Mouse (Mus musculus): ENCODE data around the gene F3. TPM values are rescaled to one million over a fixed set of nuclear protein-coding genes. Genes with fewer than 3 reads are reported as not detected.

The F3 gene
- polyA plus RNA-seq, 1 experiment from 2014 or later = 164 TPM

DNA sequence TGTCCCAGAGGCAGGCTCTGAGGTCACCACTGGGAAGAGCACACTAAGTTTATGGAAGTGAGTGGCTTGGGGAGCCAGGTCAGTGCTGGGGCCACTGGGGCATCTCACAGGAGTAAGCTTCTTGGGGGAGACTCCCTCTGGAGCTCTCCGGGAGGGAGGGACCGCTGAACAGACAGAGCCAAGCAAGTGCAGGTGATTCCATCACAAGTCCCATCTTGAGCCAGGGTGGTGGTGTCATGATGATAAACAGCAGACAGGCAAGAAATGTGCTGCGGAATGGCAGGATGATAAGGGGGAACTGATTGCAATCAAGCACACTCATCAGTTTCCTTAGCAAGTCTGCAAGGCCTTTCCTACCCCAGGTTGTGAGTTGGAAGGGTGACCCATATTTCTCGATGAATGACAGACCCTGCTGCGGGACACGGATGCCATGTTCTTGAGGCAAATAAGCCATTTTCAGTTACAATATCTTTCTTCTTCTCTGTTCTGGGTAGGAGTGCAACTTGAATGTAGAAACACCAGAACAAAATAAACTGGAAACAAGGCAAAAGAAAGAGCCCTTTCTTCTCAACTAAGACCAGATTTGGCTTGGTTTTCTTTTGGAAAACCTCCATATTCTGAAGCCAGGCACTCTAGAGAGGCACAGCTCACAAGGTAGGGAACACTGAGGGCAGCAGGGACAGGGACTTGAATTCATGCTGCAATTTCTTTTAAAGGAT, 7.4 kb upstream of the F3 start:
- ChIA-PET CTCF (interaction anchor here (0.7 to 1.4 kb wide), 5 partner anchors 16 to 162 kb away, joined by 3 to 4 read pairs (median 3); no protein-coding TSS in a partner anchor), POLR2A (interaction anchor here (1.3 kb wide), 1 partner anchor 10 kb away, joined by 3 read pairs; no protein-coding TSS in a partner anchor)
- no peaks in the 10 kb centered on the region for H3K27me3 ChIP-seq
- DNase-seq (ENCODE audit: low read depth, low spot score) (no peak), ATAC-seq (no peak)
- in situ Hi-C loops (cut with MboI; ENCODE audit: low pct_unique_long_range_greater_than_20kb) = no loop called here
- no peak for TF ChIP-seq CTCF (IDR thresholded peaks at IDR 0.05)

GRCm38 (mm10) chr3:121716480-121716879, 6.9 kb upstream of the F3 start:
- in situ Hi-C loops (cut with MboI; ENCODE audit: low pct_unique_long_range_greater_than_20kb) = no loop called here

DNA sequence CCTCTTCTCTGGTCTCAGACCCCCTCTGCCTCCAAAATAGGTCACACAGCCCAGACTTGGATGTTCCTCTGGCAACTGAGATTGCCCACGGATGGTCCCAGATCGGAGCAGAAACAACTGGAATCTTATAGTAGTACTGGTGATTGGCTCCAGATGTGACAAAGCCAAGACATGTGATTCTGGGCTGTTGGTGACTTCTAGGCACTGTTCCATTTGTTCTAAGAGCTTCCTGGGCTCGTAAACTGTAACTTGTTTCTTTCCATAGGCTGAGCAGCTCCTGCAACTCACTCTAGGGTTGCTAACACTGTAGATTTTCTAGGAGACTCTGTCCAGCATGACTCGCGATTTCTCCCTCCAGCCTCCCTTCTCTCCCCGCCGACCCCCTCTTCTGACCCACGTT, 4.7 kb upstream of the F3 start:
- no peak for ATAC-seq
- in situ Hi-C loops (cut with MboI; ENCODE audit: low pct_unique_long_range_greater_than_20kb) = no loop called here
- TF ChIP-seq CTCF (IDR thresholded peaks at IDR 0.05) = no peak
- no peak for DNase-seq (ENCODE audit: low read depth, low spot score)
- ChIA-PET CTCF (interaction anchor here (1.1 kb wide), 1 partner anchor 83 kb away, joined by 4 read pairs; no protein-coding TSS in a partner anchor), POLR2A (interaction anchor here (0.6 to 1.5 kb wide), 2 partner anchors 18 to 124 kb away, joined by 3 to 5 read pairs; no protein-coding TSS in a partner anchor)
- H3K27me3 ChIP-seq = no peaks in the 10 kb centered on the region

More at GRCm38 (mm10) chr3:121716480-121716879, 6.9 kb upstream of the F3 start:
- DNase-seq (ENCODE audit: low read depth, low spot score) (no peak), ATAC-seq (no peak)
- ChIA-PET POLR2A (no interaction called here), CTCF (interaction anchor here (0.7 to 1.5 kb wide), 5 partner anchors 9 to 163 kb away, joined by 3 to 4 read pairs (median 3); no protein-coding TSS in a partner anchor)
- H3K27me3 ChIP-seq = no peaks in the 10 kb centered on the region
- no peak for TF ChIP-seq CTCF (IDR thresholded peaks at IDR 0.05)

GRCm38 (mm10) chr3:121719701-121720100, 3.6 kb upstream of the F3 start:
- ChIA-PET POLR2A (interaction anchor here (1.5 kb wide), 1 partner anchor 17 kb away, joined by 5 read pairs; no protein-coding TSS in a partner anchor), CTCF (interaction anchor here (3.2 kb wide), 1 partner anchor 17 kb away, joined by 17 read pairs; no protein-coding TSS in a partner anchor)
- no peaks in the 10 kb centered on the region for H3K27me3 ChIP-seq
- in situ Hi-C loops (cut with MboI; ENCODE audit: low pct_unique_long_range_greater_than_20kb) = loop anchor here (5.0 kb wide), 2 partner anchors 32 to 67 kb away; no protein-coding TSS in a partner anchor
- no peak for ATAC-seq
- TF ChIP-seq CTCF (IDR thresholded peaks at IDR 0.05) = no peak
- no peak for DNase-seq (ENCODE audit: low read depth, low spot score)

- CTCF ChIA-PET = interaction anchor here (0.9 to 5.6 kb wide), 12 partner anchors 13 to 150 kb away, joined by 3 to 33 read pairs (median 5); no protein-coding TSS in a partner anchor
- in situ Hi-C loops (cut with MboI; ENCODE audit: low pct_unique_long_range_greater_than_20kb) = loop anchor here (5.0 kb wide), 2 partner anchors 34 to 69 kb away; no protein-coding TSS in a partner anchor
- POLR2A ChIA-PET = interaction anchor here (0.6 to 1.5 kb wide), 8 partner anchors 8 to 455 kb away, joined by 3 to 5 read pairs (median 3); no protein-coding TSS in a partner anchor
Observed at GRCm38 (mm10) chr3:121720801-121721690, 2.3 kb upstream of the F3 start.

DNA sequence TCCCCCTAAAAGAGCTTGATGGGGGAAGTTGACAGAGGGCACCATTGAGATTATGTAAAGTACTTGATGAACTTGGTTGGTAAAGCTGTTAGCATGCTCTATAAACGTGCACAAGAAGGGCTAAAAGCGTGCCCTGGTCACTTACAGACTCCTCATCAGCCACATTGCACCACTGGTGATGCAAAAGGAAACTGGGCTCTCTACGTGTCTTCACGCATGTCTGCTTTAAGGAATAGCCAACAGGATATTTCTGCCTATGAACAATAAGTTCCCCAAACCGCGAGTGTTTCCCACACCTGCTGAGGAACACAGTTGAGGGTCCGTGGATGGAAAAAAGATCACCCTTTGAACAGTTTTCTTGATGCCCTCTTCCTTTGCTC, 1.7 kb upstream of the F3 start:
- H3K27me3 ChIP-seq = no peaks in the 10 kb centered on the region
- ATAC-seq = no peak
- ChIA-PET POLR2A (interaction anchor here (0.6 to 1.5 kb wide), 6 partner anchors 9 to 454 kb away, joined by 3 to 4 read pairs (median 3); no protein-coding TSS in a partner anchor), CTCF (interaction anchor here (0.9 to 5.6 kb wide), 14 partner anchors 12 to 150 kb away, joined by 3 to 33 read pairs (median 4); no protein-coding TSS in a partner anchor)
- in situ Hi-C loops (cut with MboI; ENCODE audit: low pct_unique_long_range_greater_than_20kb) = loop anchor here (5.0 kb wide), 2 partner anchors 34 to 69 kb away; no protein-coding TSS in a partner anchor
- no peak for DNase-seq (ENCODE audit: low read depth, low spot score)
- no peak for TF ChIP-seq CTCF (IDR thresholded peaks at IDR 0.05)

More at GRCm38 (mm10) chr3:121720801-121721690, 2.3 kb upstream of the F3 start:
- ATAC-seq (no peak), DNase-seq (ENCODE audit: low read depth, low spot score) (no peak)
- no peaks in the 10 kb centered on the region for H3K27me3 ChIP-seq
- no peak for TF ChIP-seq CTCF (IDR thresholded peaks at IDR 0.05)

DNA sequence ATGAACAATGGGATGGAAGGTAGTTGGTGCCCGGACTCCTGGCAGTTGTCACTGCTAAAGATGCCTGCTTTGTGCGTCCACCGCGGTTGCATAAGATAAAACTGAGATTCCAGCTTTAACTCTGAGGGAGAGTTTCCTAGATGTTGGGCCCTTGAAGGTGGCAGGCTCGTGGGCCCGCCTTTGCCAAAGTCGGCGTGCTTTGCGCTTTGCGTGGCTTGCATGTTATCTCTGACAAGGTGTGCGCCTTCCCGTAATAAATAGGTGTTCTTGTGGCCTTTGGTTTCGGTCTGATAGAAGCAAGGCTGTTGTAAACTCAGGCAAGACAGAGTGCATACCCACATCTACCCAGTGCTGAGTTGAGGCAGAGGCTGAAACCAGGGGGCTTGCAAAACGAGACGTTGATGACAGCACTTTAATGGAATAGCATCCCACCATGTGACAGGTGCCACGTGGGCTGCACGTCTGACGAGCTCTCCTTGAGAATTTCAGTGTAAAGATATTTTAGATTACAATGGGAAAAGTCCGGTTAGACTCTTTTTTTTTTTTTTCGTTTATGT, 709 bp downstream of the F3 start:
- no peak for TF ChIP-seq CTCF (IDR thresholded peaks at IDR 0.05)
- CTCF ChIA-PET = interaction anchor here (0.8 to 5.6 kb wide), 15 partner anchors 9 to 188 kb away, joined by 3 to 91 read pairs (median 6); no protein-coding TSS in a partner anchor
- ATAC-seq (no peak), DNase-seq (ENCODE audit: low read depth, low spot score) (no peak)
- H3K27me3 ChIP-seq = no peaks in the 10 kb centered on the region
- POLR2A ChIA-PET = interaction anchor here (0.7 to 3.1 kb wide), 18 partner anchors 12 to 837 kb away, joined by 3 to 15 read pairs (median 4); no protein-coding TSS in a partner anchor
- in situ Hi-C loops (cut with MboI; ENCODE audit: low pct_unique_long_range_greater_than_20kb) = loop anchor here (5.0 kb wide), 2 partner anchors 37 to 72 kb away; no protein-coding TSS in a partner anchor

GRCm38 (mm10) chr3:121724553-121724952, 1.2 kb downstream of the F3 start:
- POLR2A ChIA-PET = interaction anchor here (0.7 to 3.1 kb wide), 20 partner anchors 11 to 837 kb away, joined by 3 to 15 read pairs (median 5); no protein-coding TSS in a partner anchor

DNA sequence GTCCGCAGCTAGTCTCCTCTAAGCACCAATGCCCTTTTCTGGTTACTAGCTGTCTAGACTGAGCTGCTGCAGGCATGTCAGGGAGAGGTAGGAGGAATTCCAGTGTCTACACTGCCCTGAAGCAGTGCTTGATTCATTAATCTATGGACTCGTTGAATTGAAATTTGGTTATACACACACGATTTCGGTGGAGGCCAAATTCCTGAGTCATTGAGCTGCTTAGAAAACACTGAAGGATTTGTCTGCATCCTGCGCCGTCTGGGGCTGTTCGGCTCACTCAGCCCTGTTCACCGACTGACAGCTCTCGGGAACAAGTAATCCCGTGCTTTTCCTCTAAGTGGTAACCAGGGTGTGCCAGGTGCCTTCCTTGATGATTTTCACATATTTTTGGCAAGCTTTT, 2.3 kb downstream of the F3 start:
- DNase-seq (ENCODE audit: low read depth, low spot score) (no peak), ATAC-seq (no peak)
- ChIA-PET CTCF (interaction anchor here (0.8 to 5.6 kb wide), 25 partner anchors 7 to 199 kb away, joined by 3 to 91 read pairs (median 4); no protein-coding TSS in a partner anchor), POLR2A (interaction anchor here (0.8 to 3.1 kb wide), 12 partner anchors 10 to 123 kb away, joined by 3 to 15 read pairs (median 5); no protein-coding TSS in a partner anchor)
- in situ Hi-C loops (cut with MboI; ENCODE audit: low pct_unique_long_range_greater_than_20kb) = loop anchor here (5.0 to 25.0 kb wide), 2 partner anchors 173 to 563 kb away; partner anchors contain the start of gene Rwdd3
- H3K27me3 ChIP-seq = no peaks in the 10 kb centered on the region
- TF ChIP-seq CTCF (IDR thresholded peaks at IDR 0.05) = no peak

More at GRCm38 (mm10) chr3:121724553-121724952, 1.2 kb downstream of the F3 start:
- DNase-seq (ENCODE audit: low read depth, low spot score) (no peak), ATAC-seq (no peak)
- in situ Hi-C loops (cut with MboI; ENCODE audit: low pct_unique_long_range_greater_than_20kb) = loop anchor here (5.0 kb wide), 2 partner anchors 37 to 72 kb away; no protein-coding TSS in a partner anchor
- TF ChIP-seq CTCF (IDR thresholded peaks at IDR 0.05) = no peak
- CTCF ChIA-PET = interaction anchor here (0.8 to 5.6 kb wide), 16 partner anchors 8 to 188 kb away, joined by 3 to 91 read pairs (median 6); no protein-coding TSS in a partner anchor
- no peaks in the 10 kb centered on the region for H3K27me3 ChIP-seq

Measured in Patski (cell line).